Mouse (Mus musculus) stomach, embryonic 16.5 days (tissue): ENCODE measurements at regions not wholly inside any gene's neighbourhood (a gene's known extent, or its start where the extent isn't known, plus 50 kb on each side); places are given as distances from the start of the nearest gene placed in this dataset.

ENCODE experiments used
- ATAC-seq: fragments of 200-750 bp; cut with Nextera tagmentation; 2 replicates; pipeline ENCODE4 v1.8.0; 2017; ENCODE audit warnings: moderate number of reproducible peaks, moderate TSS enrichment; ENCODE audit not compliant: insufficient read depth, low FRiP score
- H3K27ac ChIP-seq: fragments of 300-500 bp; sonication (generic); 2 replicates; pipeline ENCODE4 v1.5.1; 2014; ENCODE audit warnings: low read length
- H3K27me3 ChIP-seq: fragments of 300-500 bp; sonication (generic); 2 replicates; pipeline ENCODE4 v1.6.1; 2014; ENCODE audit warnings: low read length, control low read depth, mixed read lengths; ENCODE audit not compliant: control insufficient read depth, insufficient read depth
- H3K36me3 ChIP-seq: fragments of 300-500 bp; sonication (generic); 2 replicates; pipeline ENCODE4 v1.6.1; 2014; ENCODE audit warnings: low read length; ENCODE audit not compliant: control insufficient read depth, insufficient read depth
- H3K4me1 ChIP-seq: fragments of 300-500 bp; sonication (generic); 2 replicates; pipeline ENCODE4 v1.6.1; 2014; ENCODE audit warnings: low read length, control low read depth, mixed read lengths; ENCODE audit not compliant: control insufficient read depth, insufficient read depth
- H3K4me2 ChIP-seq: fragments of 300-500 bp; sonication (generic); 2 replicates; pipeline ENCODE4 v1.6.1; 2014; ENCODE audit warnings: low read depth, low read length, mixed read lengths
- H3K4me3 ChIP-seq: fragments of 300-500 bp; sonication (generic); replicated peaks from 2 replicates; pipeline ENCODE4 v1.5.1; 2014; ENCODE audit warnings: mild to moderate bottlenecking, low read length
- H3K9ac ChIP-seq: fragments of 300-500 bp; sonication (generic); 2 replicates; pipeline ENCODE4 v1.6.1; 2014; ENCODE audit warnings: low read length
- H3K9me3 ChIP-seq: fragments of 300-500 bp; sonication (generic); replicated peaks from 2 replicates; pipeline ENCODE4 v1.6.1; 2016; ENCODE audit warnings: low read length, control low read depth; ENCODE audit not compliant: control insufficient read depth
- WGBS: fragments of 180-500 bp; shearing (Covaris S2); extraction: QIAGEN DNeasy Blood & Tissue Kit; methylation state at CpG from one replicate; pipeline ENCODE4 v1.1.7; 2014; 5-methylcytosine and 5-hydroxymethylcytosine counted together

DNA sequence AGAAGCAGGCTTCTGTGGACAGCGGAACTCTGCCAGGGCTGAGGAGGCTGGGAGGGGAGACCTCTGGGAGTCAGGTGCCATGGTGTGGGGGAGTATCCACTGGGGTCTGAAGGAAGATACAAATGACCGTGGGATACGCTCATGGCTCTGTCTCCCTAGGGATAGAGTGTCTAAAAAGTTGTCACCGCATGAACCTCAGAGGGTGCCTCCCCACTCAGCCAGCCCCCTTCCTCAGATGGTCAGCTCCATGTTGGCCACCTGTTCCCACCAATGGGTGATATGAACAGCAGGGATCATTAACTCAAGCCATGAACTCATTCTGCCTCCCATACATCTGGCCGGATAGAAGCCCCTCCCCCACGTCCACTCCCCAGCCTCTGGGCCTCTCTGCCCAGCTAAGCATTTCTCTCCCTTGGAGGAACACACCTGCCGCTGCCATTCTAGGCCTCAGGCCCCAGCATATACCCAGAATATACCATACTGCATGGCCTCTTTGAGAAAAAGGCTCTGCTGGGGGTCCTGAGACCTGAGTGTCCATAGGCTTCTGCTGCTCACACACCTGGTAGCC lies 134.1 kb upstream of the Lhx1 start:
- H3K4me2 ChIP-seq: no peak overlapping the region
- no peaks in the 10 kb centered on the region for H3K4me1 ChIP-seq
- no peak for ATAC-seq
- no peaks in the 10 kb centered on the region for H3K36me3 ChIP-seq
- H3K4me3 ChIP-seq: no peak overlapping the region
- H3K27me3 ChIP-seq: no peaks in the 10 kb centered on the region
- no peaks in the 10 kb centered on the region for H3K9me3 ChIP-seq
- no peak overlapping the region for H3K27ac ChIP-seq
- WGBS: 77% methylated on average over 7 of the region's 7 CpGs
- H3K9ac ChIP-seq: no peak overlapping the region

DNA sequence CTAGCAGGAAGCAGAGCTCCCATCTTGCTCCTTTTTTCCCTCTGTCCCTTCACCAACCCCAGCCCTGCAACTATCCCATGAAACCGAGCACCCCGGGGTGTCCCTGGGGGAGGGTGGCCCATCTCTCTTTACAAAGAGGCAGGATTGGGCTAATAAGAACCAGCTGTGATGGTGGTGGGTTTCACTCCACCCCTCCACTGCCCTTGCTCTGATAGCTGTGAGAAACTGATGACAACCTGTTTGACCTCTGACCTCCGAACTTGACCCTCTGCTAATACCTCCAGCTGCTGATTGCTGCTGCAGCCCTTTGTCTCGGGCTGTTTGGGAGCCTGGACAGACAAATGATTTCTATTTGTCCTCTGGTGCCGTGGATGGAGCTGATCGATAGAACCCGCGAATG lies 128.1 kb upstream of the Lhx1 start:
- no peaks in the 10 kb centered on the region for H3K27me3 ChIP-seq
- H3K4me3 ChIP-seq: no peak overlapping the region
- H3K36me3 ChIP-seq: no peaks in the 10 kb centered on the region
- no peak overlapping the region for H3K4me2 ChIP-seq
- no peak for ATAC-seq
- no peak overlapping the region for H3K27ac ChIP-seq
- no peaks in the 10 kb centered on the region for H3K4me1 ChIP-seq
- WGBS: 26% methylated on average over 8 of the region's 8 CpGs
- H3K9me3 ChIP-seq: no peaks in the 10 kb centered on the region
- no peak overlapping the region for H3K9ac ChIP-seq

DNA sequence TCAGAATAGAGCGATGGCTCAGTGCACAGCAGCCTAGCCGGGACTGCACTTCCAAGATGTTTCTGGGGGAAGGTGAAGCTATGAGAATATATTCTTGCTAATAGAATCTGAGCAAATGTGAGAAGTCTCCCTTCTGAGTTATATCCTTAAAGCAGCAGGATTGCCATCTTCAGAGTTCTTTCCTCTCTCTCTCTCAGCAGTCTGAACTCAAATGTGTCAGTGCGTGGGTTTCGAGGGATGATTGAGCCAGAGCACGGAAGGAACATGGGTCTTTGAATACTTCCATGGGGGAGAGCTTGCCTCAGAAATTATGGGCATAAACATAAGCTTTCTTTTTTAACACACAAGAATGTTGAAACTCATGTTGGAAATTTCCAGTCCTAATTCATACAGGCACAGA lies 123.6 kb upstream of the Lhx1 start:
- Histone ChIP-seq H3K9me3 (no peaks in the 10 kb centered on the region), H3K9ac (no peak overlapping the region), H3K4me3 (no peak overlapping the region), H3K36me3 (no peaks in the 10 kb centered on the region), H3K27ac (no peak overlapping the region), H3K4me1 (no peaks in the 10 kb centered on the region), H3K27me3 (peaks cover under 1% of the 10 kb centered on the region; the same call in 1 of the 2 replicates), H3K4me2 (no peak overlapping the region)
- ATAC-seq: no peak
- WGBS: 94% methylated on average over 5 of the region's 5 CpGs

DNA sequence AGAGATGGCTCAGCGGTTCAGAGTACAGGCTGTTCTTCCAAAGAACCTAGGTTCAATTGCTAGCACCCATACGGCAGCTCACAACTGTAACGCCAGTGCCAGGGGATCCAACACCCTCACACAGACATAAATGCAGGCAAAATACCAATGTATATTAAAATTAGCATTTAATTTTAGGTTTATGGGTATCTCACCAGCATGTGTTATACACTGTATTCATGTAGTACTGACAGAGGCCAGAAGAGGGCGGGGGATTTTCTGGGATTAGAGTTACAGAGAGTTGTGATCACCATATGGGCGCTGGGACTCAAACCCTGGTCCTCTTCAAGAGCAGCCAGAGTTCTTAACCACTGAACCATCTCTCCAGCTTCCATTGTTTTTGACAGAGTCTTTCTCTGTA lies 121.8 kb upstream of the Lhx1 start:
- H3K9ac ChIP-seq: no peak overlapping the region
- ATAC-seq: no peak
- H3K9me3 ChIP-seq: no peaks in the 10 kb centered on the region
- no peaks in the 10 kb centered on the region for H3K36me3 ChIP-seq
- WGBS: 89% methylated on average over 5 of the region's 5 CpGs
- H3K4me3 ChIP-seq: no peak overlapping the region
- no peaks in the 10 kb centered on the region for H3K4me1 ChIP-seq
- peaks cover 16% of the 10 kb centered on the region for H3K27me3 ChIP-seq
- no peak overlapping the region for H3K27ac ChIP-seq
- no peak overlapping the region for H3K4me2 ChIP-seq

DNA sequence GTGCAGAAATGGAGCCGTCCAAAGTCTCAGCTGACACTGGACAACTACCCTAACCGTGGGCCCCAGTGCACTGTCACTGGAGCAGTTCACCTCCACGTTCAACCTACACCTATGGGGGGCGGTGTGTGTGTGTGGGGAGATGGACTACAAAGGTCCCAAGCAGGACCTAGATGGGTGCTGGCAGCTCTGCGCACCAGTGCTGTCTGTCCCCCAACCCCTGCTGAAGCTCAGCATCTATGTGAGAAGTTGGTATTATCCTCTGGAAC lies 117.7 kb upstream of the Lhx1 start:
- WGBS: 51% methylated on average over 5 of the region's 5 CpGs
- ATAC-seq: no peak
- H3K9me3 ChIP-seq: no peaks in the 10 kb centered on the region
- no peak overlapping the region for H3K4me3 ChIP-seq
- H3K27me3 ChIP-seq: peaks cover 27% of the 10 kb centered on the region
- H3K36me3 ChIP-seq: no peaks in the 10 kb centered on the region
- H3K4me2 ChIP-seq: no peak overlapping the region
- no peak overlapping the region for H3K27ac ChIP-seq
- H3K4me1 ChIP-seq: no peaks in the 10 kb centered on the region
- H3K9ac ChIP-seq: no peak overlapping the region

DNA sequence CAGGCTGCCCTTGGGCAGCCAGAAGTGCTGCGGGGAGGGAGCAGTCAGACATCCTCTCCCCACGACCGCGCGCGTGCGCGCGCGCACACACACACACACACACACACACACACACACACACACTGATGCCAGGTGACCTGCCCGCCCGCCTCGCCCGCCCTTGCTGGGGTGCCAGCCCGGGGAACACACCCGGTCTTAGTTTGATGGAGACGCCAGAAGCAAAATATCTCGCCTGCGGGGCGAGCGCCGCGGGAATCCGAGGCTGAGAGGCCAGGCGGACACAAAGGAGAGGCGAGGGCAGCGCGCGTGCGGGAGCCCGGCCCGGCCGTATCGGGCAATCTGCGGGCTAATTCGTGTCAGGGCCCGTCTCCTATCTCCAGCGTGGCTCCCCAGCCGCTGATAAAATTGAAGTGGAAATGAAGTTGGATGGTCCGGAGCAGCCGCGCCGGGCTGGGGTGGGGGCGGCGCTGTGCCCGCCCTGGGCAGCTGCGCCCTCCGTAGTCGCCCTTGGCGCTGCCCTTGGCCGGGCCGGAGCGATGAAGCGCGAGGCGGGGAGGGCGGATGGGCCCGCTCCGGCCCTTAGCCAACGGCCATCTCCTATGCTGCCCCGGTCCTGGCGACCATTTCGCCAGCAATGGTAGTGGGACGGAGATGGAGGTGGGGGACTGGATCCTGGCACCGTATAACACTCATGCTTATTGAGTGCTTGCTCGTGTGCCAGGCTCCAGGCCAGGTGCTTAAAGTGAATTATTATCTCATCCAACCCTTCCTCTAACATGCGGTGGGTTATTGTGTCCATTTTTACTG lies 117.2 kb upstream of the Lhx1 start:
- Histone ChIP-seq H3K9me3 (no peaks in the 10 kb centered on the region), H3K4me1 (no peaks in the 10 kb centered on the region), H3K9ac (peak overlapping the region; percentile 35; the same call in 1 of the 2 replicates), H3K27me3 (peaks cover 27% of the 10 kb centered on the region), H3K27ac (no peak overlapping the region), H3K4me3 (peak overlapping the region; percentile 37), H3K4me2 (peak overlapping the region; percentile 57), H3K36me3 (no peaks in the 10 kb centered on the region)
- 3% methylated on average over 64 of the region's 67 CpGs for WGBS
- ATAC-seq: no peak

DNA sequence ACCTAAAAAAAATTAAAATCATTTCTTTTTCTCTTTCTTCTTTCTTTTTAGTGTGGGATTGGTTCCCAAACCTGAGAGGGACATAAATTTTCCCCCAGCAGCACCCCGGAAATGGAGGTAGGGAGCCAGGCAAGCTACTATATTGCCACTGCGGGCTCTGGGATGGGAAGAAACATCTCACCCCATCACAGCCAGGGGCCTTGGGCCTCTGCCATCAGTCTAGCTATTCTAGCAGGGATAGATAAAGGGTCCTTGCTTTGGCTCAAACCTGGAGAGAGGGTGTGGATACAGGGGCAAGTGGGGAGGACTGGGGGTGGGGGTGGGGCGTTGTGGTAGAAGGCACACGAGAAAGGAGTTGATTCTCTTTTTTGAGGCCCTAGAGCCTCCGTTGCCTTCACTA lies 116.3 kb upstream of the Lhx1 start:
- Histone ChIP-seq H3K9me3 (no peaks in the 10 kb centered on the region), H3K27me3 (peaks cover 27% of the 10 kb centered on the region), H3K4me3 (no peak overlapping the region), H3K4me1 (no peaks in the 10 kb centered on the region), H3K4me2 (no peak overlapping the region; the same call in 1 of the 2 replicates), H3K36me3 (no peaks in the 10 kb centered on the region), H3K9ac (no peak overlapping the region), H3K27ac (no peak overlapping the region)
- ATAC-seq: no peak
- 21% methylated on average over 5 of the region's 5 CpGs for WGBS

DNA sequence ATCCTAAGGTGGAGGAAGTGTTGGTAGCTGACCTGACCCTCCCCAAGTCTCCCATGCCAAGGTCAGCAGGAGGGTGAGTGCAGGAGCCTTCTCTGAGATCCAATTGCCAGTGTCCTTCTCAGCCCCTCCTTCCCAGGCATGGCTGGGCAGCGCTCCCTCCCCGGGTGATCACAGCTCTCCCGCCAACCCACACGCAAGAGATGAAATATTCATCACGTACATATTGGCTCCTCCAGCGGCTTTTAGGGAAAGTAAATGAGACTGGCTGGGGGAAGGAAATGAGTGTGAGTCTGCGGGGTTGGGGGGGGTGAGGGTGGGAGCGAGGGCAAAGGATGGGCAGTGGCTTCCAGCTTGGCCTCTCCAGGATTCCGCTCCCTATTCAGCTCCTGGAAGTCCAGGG lies 113.0 kb upstream of the Lhx1 start:
- H3K9ac ChIP-seq: no peak overlapping the region
- peaks cover 21% of the 10 kb centered on the region for H3K27me3 ChIP-seq
- no peak for ATAC-seq

DNA sequence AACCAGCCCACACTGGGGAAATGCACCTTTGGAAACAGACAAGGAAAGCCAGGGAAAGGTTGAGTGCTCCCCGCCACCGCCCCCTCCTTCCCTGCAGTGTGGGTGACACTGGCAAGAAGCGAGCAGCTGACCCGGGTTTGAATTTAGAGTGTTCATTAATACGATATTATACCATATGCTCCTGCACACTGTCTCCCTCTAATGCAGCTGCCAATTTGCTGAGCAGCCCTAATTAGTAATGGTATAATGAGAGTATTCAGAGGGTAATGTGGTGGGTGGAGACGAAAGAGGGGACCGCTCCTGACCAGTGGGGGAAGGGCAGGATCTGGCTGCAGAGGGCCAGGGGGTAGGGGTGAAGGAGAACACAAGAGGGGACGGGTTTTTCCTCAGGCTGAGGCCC lies 111.9 kb upstream of the Lhx1 start:
- H3K27me3 ChIP-seq: peaks cover 13% of the 10 kb centered on the region
- WGBS: 49% methylated on average over 8 of the region's 8 CpGs
- no peak overlapping the region for H3K9ac ChIP-seq
- H3K9me3 ChIP-seq: no peaks in the 10 kb centered on the region
- no peak overlapping the region for H3K4me2 ChIP-seq
- H3K4me3 ChIP-seq: no peak overlapping the region
- no peak for ATAC-seq
- no peaks in the 10 kb centered on the region for H3K4me1 ChIP-seq
- no peak overlapping the region for H3K27ac ChIP-seq
- no peaks in the 10 kb centered on the region for H3K36me3 ChIP-seq

More for the DNA sequence above, 113.0 kb upstream of the Lhx1 start:
- no peaks in the 10 kb centered on the region for H3K9me3 ChIP-seq
- no peak overlapping the region for H3K4me2 ChIP-seq
- WGBS: 15% methylated on average over 9 of the region's 9 CpGs
- no peaks in the 10 kb centered on the region for H3K36me3 ChIP-seq
- H3K4me3 ChIP-seq: no peak overlapping the region
- no peak overlapping the region for H3K27ac ChIP-seq
- H3K4me1 ChIP-seq: no peaks in the 10 kb centered on the region
